22 mouse cellular contexts compared by ENCODE assay signal in the genomic region with DNA sequence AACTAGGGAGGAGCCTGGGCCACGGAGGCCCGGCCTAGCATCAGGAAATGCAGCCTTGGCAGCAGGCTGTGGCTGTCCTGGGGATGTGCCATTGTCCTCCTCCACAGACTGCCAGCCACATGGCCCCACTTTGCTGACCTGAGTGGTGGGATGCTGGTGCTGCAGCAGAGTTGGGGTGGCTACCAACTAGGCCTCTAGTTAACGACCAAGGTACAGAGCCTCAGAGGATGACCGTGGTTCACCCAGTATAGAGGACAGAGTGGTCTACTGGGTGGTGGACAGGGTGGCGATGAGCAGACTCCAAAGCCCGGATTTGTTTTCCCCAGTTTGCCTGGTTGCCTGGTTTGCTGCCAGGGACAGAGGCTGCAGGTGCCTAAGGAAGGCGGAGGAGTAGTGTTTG. TPM values are rescaled to one million over a fixed set of nuclear protein-coding genes. Genes with fewer than 3 reads are reported as not detected.
"Had no signal": no experiment of that assay in that cellular context is flagged by ENCODE, and none has a peak within 500 bp of the region (broad histone marks: within the 10 kb centered on the region; RNA-seq: fewer than 3 reads in every experiment).

No protein-coding gene starts in this region.

- H3K27ac ChIP-seq: lung, embryonic 15.5 days; macrophage; midbrain, embryonic 13.5 days; midbrain, embryonic 15.5 days; neural tube, embryonic 12.5 days; stomach, embryonic 15.5 days; stomach, postnatal 0 days had no signal

- H3K27me3 ChIP-seq: lung, embryonic 15.5 days; midbrain, embryonic 13.5 days; midbrain, embryonic 15.5 days; stomach, embryonic 15.5 days had no signal

- H3K4me2 ChIP-seq: lung, embryonic 15.5 days; midbrain, embryonic 11.5 days; midbrain, embryonic 13.5 days; midbrain, embryonic 15.5 days; neural tube, embryonic 12.5 days; stomach, embryonic 15.5 days had no signal

- H3K4me1 ChIP-seq: lung, embryonic 15.5 days; midbrain, embryonic 13.5 days; midbrain, embryonic 15.5 days; neural tube, embryonic 12.5 days had no signal

- H3K36me3 ChIP-seq: lung, embryonic 15.5 days; midbrain, embryonic 13.5 days; midbrain, embryonic 15.5 days; neural tube, embryonic 12.5 days; stomach, embryonic 15.5 days had no signal

- H3K4me3 ChIP-seq: lung, embryonic 15.5 days; megakaryocyte, embryonic 14.5 days; midbrain, embryonic 13.5 days; midbrain, embryonic 15.5 days; neural tube, embryonic 12.5 days; stomach, embryonic 15.5 days had no signal

- H3K9ac ChIP-seq: liver, postnatal 0 days; lung, embryonic 15.5 days; midbrain, embryonic 13.5 days; midbrain, embryonic 15.5 days; neural tube, embryonic 12.5 days; stomach, embryonic 15.5 days had no signal

- DNase-seq: liver, postnatal 0 days; lung, adult 2 months; lung, postnatal 14 days; lung, postnatal 36 days; right cerebral cortex, postnatal 14 days; thymus, adult 2 months; thymus, postnatal 25 days; thymus, postnatal 4 days had no signal

- H3K9me3 ChIP-seq: lung, embryonic 15.5 days; megakaryocyte, embryonic 14.5 days; midbrain, embryonic 13.5 days; midbrain, embryonic 15.5 days; neural tube, embryonic 12.5 days; stomach, embryonic 15.5 days had no signal

- ATAC-seq: liver, postnatal 0 days; lung, postnatal 0 days; midbrain, embryonic 13.5 days; midbrain, embryonic 15.5 days had no signal

RNA-seq across cellular contexts. Expression of gene Alox12b, which starts 17.9 kb away (rescaled TPM):
- total RNA-seq: megakaryocyte progenitor cell, adult 5-6 weeks; monocyte, adult 5-6 weeks; neutrophil, adult 5-6 weeks had no signal
- polyA plus RNA-seq: liver, postnatal 0 days; lung, embryonic 15.5 days; lung, postnatal 0 days; macrophage; midbrain, embryonic 11.5 days; midbrain, embryonic 13.5 days; spleen, adult 2 months had no signal

RNA-seq across cellular contexts. Expression of gene Alox8, which starts 22.9 kb away (rescaled TPM):
- total RNA-seq: neutrophil, adult 5-6 weeks had no signal
- polyA plus RNA-seq: lung, adult 2 months; macrophage; midbrain, embryonic 11.5 days had no signal

RNA-seq across cellular contexts. Expression of gene Aloxe3, which starts 49.0 kb away (rescaled TPM):
- total RNA-seq: megakaryocyte progenitor cell, adult 5-6 weeks; neutrophil, adult 5-6 weeks had no signal
- polyA plus RNA-seq: macrophage; neural tube, embryonic 12.5 days had no signal

RNA-seq across cellular contexts. Expression of gene 9130213A22Rik, which starts 52.3 kb away (rescaled TPM):
- total RNA-seq: megakaryocyte progenitor cell, adult 5-6 weeks; monocyte, adult 5-6 weeks had no signal
- polyA plus RNA-seq: midbrain, embryonic 13.5 days; neural tube, embryonic 12.5 days had no signal

RNA-seq across cellular contexts. Expression of gene Hes7, which starts 54.5 kb away (rescaled TPM):
- total RNA-seq: megakaryocyte progenitor cell, adult 5-6 weeks; monocyte, adult 5-6 weeks had no signal
- polyA plus RNA-seq: macrophage had no signal
